Mouse (Mus musculus): Measurements from ENCODE around the gene Mpp6.

Gene Mpp6

DNA sequence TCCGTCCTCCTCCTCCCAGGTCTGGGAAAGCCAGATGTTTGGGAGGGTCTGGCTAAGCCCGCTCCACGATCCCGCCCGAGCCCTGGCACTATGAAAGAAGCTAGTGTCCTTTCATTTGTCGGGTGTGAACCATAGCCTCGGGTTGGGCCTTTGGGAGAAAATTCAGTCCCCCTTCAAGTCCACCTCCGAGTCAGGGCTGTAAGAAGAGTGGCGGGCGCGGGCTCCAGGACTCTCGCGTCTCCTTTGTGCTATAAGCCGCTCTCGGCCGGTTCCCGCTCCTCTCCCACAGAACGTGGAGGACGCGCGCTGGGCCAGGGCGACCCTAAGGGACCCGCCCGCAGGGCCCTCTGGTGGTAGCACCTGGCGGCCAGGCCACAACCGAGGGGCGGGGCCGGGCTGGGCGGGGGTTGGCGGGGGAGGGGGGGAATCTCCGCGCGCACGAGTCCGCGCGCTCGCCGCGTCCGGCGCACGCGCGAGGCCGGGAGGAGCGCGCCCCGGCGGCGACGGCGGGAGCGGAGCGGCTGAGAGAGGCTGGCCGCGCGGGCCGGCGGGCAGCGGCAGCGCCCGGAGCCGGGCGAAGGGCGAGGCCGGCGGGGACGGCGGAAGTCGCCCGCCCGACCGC, at the start of gene Mpp6:
Gene Mpp6, plus strand, starts transcription at position 485 of the 622 bp plus-strand sequence.
- peak; percentile 78 for ATAC-seq (ENCODE audit: insufficient number of reproducible peaks, low FRiP score, low TSS enrichment)

DNA sequence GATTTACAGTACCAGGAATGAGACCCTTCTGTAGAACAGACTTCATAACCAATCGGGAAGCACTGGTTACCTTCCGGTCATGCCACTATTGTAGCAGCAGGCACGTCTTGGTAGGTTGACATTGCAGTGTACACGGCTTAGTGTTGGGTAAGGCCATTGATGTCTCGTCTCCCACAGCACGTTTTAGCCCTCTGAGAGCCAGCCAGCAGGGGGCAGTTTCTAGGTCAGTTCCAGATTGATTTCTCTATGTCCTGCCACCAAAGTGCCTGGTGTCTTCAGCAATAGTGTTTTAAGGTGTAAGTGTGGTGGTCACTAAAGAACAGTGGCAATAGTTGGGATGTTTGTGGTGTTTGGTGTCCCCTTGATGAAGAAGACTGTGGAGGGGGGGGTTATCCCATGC, 43.9 kb upstream of the Mpp6 start:
- ATAC-seq (ENCODE audit: insufficient number of reproducible peaks, low FRiP score, low TSS enrichment): no peak

DNA sequence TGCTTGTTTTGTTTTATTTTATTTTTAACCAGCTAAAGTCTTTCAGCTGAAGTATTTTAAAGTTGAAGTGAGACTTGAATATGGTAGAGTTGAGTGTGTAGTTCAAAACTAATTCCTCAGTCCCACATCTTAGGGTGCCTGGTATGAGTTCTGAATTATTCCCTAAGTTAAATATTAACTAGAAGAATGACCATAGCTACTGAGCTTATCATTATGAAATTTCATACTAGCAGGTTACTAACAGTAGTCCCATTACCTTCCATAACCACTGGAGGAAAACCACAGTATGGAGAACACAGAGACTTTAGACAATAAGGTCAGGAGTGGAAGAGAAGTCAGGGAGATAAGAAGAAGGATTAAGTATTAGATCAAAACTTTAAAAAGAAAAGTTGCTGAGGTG, 41.6 kb upstream of the Mpp6 start:
- ATAC-seq (ENCODE audit: insufficient number of reproducible peaks, low FRiP score, low TSS enrichment): no peak

DNA sequence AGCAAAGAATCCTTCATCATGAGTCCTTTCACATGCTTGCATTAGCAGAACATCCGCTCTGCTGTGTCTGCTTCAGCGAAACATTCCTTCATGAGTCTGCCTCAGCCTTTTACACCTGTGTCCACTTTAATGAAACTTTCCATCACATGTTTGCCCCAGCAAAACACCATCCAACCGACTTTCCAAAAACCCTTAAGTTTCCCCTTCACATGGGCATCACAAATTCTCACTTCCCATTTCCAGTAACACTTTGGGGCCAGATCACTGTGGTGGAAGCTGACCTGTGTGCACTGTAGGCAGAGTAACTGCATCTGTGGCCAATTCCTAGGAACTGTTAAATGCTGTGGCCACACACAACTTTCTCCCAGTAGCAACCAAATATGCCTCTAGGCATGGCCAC, 34.8 kb upstream of the Mpp6 start:
- no peak for ATAC-seq (ENCODE audit: insufficient number of reproducible peaks, low FRiP score, low TSS enrichment)

DNA sequence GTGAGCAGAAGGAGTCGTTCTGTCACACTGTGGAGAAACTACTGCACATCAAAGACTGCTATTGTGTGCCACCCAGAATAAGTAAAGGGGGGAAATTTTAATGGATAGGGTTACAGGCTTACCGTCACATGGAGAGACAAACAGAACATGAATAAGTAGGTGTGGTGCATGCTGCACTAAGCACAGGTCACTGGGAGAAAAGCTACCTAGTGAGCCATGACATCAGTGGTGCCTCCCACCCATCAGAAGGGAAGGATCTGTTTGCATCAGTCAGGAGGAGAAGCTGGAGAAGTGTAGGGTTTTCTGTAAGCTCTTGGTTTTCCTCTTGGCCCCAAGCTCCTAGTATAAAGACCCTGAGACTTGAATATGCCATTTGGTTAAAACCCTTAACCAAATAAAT, 33.6 kb upstream of the Mpp6 start:
- ATAC-seq (ENCODE audit: insufficient number of reproducible peaks, low FRiP score, low TSS enrichment): no peak

DNA sequence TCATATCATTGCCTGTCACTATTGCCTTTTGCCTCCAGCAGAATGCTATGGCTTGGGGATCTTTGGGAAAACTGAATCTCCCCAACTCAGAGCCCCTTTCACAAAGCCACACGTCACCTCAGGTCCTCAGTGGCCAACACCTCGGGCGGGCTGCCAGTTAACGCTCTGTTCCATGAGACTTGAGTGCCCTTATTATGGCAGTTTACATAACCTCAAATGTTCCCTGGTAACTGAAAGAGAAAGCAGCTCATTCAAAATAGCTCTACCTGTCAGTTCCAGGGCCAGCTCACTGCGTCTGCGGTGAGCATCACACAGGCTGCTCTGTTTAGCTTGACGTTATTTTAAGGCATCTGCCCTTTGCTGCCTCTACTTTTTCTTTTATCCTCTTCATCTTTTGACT, 29.6 kb upstream of the Mpp6 start:
- no peak for ATAC-seq (ENCODE audit: insufficient number of reproducible peaks, low FRiP score, low TSS enrichment)

DNA sequence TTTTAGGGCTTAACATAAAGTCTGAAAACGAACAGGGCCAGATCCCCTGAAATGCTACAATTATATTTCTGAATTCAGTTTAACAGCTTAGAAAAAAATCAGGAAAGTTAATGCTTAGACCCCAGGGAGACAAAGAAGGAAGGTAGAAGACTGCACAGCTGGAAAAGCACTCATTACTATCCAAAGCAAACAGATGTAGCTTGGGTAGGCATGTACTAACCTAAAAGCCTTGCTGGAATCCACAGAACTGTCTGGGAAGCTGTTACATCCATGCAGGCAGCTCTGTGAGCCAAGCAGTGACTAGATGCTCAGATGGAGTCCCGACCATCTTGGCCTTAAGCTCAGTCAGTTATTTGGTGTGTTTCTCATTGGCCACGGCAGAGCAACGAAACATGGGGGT, 24.8 kb upstream of the Mpp6 start:
- no peak for ATAC-seq (ENCODE audit: insufficient number of reproducible peaks, low FRiP score, low TSS enrichment)

DNA sequence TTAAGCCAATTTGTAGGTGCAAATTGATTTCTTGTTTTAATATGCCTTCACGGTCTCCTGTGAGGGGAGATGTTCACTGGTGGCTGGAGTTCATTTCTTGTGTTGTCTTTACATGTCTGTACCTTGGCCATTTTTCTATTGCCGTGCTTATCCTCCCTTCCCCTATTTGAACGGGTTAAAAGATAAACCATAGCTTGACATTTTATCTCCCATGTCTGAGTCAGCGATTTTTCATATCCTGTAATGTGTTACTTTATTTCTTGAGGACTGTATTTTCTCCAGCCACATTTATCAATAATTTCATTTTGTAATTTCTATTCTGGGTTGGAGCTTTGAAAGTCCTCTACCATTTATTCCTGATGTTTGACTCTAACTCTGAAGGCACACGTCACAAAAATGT, 20.7 kb upstream of the Mpp6 start:
- no peak for ATAC-seq (ENCODE audit: insufficient number of reproducible peaks, low FRiP score, low TSS enrichment)

DNA sequence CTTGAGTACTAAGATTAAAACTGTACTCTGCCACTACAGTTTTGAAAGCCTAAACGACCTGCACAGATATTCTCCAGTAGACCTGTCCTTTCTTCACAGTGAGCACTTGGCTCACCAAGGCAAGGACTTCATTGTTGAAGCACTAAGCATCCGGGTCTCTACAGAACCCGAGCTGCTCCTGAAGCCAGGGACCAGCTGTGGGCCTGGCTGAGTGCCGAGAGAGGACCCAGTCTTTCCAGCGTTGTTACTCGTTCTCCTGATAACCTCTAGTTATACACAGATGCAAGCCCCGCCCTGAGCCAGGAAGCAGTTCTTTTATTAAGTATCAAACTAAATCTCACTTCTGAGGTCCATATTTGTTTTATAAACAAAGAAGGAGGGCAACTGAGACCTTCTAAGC, 19.8 kb upstream of the Mpp6 start:
- no peak for ATAC-seq (ENCODE audit: insufficient number of reproducible peaks, low FRiP score, low TSS enrichment)

DNA sequence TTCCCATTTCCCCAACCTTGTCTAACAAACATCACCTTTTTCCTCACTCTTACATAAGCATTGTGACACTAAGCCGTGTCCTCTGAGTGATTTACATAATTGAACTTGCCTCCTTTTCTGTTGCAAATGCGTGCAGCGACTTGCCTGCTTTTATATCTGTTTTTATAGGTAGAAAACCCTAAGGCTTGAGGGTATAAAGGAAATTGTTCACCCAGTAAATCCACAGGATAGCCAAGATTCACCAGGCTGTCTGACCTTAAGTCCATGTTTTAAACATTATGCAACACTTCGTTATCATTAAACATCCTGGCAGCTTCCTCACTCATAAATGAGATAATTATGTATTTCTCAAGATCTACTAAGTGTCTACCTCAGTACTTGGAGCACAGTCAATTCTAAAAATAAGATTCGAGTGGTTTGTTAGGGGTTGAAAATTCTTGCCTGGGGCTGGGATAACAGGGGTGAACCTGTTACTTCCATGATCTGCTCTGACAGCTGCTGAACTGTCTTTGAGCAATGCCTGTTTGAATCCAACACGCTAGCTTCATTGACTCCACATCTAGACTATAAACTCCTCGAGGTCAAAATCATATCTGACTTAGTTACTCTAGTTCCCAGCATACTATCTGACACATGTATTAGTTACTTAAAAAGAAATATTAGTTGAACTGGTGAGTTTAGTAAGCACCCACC, 18.4 kb upstream of the Mpp6 start:
- no peak for ATAC-seq (ENCODE audit: insufficient number of reproducible peaks, low FRiP score, low TSS enrichment)

DNA sequence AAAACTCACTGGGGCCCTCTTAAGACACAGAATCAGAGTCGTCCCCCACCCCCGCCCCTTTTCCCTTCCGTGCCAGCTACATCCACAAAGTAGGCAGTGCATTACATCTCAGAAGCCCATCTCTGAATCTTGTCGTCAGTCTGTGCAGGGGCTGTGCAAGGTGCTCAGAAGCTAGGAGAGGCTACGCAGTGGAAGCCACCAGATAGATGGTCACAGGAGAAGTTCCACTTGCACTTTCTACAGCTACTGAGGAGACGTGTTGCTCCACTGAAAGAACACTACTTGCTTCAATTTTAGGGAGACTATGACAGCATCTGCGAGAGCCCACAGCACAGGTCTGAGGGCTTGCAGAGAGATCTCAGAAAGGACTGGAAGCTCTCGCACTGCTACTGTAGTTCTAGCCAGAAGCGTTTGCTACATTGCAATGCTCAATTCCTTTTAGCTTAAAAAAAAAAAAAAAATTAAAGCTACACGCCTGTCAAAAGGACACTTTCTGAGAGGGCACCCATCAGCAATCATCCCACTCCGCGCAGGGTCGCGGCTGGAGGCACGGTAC, 762 bp upstream of the Mpp6 start:
- ATAC-seq (ENCODE audit: insufficient number of reproducible peaks, low FRiP score, low TSS enrichment): 0 out of 2 replicates have a peak, but pooled peaks have one; percentile 2

DNA sequence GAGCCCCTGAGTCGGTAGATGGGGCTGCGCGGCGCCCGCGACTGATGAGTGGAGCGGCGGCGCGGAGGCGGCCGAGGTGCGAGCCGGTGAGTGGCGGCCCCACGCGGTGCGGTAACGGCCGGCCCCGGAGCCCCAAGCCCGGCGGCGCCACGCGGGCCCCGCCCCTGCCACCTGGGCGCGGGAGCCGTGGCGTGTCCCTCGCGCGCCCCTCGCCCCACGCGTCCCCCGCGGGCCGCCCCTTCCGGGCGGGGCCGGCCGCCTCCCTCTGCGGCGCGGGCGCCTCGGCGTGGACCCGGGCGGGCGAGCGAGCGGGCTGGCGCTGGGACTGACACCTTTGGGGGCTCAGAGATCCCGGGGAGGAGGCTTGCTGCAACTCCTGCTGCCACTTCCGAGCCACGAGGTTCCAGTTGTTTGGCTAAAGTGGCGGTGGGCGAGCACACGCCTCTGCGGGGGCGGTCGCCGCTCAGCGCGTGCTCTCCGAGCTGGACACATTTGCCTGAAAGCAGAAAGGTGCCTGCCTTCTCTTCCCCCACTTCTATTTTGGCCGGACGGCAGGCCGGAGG, 419 bp downstream of the Mpp6 start:
- peak; percentile 6; the same call in 1 of the 2 replicates for ATAC-seq (ENCODE audit: insufficient number of reproducible peaks, low FRiP score, low TSS enrichment)

DNA sequence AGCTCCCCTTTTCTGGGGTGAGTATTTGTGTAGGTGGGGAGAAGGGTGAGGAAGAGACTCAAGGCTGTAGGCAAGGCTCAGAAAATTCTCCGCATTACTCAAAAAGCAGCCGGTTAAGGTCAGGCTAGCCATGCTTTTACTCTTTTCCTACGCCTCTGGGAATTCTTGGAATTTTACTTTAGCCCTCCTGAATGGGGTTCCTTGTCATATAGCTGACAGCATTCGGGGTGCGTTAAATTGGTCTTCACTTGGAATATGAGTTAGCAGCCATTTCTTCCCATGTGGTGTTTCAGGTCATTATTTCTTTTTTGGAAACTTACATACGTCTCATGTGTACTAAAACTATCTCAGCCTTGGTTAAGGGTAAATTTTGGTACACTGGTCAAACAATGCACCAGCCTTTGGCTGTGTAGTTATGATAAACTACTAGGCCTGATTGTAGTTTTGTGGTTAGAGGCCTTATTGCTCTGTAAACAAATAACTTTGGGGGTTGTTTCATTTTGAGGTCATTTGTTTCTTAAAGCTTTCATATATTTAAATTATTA, 1.1 kb downstream of the Mpp6 start:
- ATAC-seq (ENCODE audit: insufficient number of reproducible peaks, low FRiP score, low TSS enrichment): no peak

DNA sequence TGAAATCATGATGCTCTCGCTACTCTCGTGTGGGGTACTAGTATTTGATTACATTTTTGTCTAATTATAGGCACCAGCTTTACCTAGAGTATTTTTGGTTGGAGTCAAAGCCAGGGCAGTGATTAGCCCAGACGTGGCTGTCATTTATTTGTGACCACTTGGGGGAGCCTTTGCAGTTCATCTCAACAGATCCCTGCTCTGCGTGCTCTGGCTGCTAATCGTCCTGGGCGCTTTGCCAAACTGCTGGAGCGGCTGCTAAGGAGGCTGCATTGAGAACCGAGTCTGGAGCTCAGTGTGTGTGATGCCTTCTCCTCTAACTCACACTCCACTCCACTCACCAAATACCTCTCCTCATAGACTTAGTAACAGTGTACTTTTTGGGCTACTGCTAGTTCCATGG, 2.7 kb downstream of the Mpp6 start:
- peak; percentile 51 for ATAC-seq (ENCODE audit: insufficient number of reproducible peaks, low FRiP score, low TSS enrichment)

DNA sequence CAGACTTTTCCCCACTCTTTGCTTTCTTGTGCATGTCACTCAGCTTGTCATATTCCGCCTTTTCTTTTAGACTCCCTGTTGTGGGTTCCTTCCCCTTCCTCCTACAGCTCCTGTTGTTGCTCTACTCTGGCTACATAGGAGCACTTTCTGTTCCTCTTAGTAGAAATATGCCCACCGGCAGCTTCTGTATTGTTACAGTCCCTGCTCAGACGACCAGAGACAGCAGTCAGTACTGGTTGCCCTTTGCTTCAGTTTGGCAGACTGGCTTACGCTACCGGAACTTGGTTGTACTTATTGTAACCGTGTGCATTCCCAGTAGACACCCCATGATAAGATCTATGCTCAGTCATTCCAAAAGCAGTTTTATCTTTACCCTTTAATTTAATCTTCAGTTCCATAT, 4.2 kb downstream of the Mpp6 start:
- ATAC-seq (ENCODE audit: insufficient number of reproducible peaks, low FRiP score, low TSS enrichment): no peak

DNA sequence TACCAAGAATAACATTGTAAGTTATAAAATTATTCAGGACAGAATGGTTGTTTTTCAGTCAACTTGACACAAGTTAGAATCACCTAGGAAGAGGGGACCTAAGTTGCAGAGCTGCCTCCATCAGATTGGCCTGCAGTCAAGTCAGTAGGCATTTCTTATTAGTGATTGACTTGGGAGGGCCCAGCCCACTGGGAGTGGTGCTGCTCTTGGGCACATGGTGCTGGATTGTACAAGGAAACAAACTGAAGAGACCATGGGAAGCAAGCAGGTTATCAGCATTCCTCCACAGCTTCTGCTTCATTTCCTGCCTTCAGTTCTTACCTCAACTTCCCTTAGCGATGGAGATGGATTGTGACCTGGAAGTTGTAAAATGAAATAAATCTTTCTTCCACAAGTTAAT, 10.9 kb downstream of the Mpp6 start:
- ATAC-seq (ENCODE audit: insufficient number of reproducible peaks, low FRiP score, low TSS enrichment): no peak

DNA sequence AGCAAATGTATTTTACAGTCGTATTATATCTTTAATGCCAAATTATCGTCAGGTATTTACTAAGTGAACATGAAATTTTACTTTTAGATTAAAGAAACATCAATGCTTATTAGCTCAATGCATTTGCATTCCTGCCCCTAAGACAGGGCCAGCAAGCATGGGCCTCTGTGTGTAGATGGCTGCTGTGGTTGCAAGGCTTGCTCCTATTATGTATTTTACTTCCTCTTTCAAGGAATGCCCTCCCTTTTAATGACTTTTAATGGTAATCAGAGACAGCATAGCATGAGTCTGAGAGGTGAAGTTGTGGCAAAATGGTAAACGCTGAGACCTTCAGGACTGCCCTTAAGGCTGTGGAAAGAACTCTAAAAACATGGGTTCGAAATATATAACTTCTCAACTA, 12.8 kb downstream of the Mpp6 start:
- ATAC-seq (ENCODE audit: insufficient number of reproducible peaks, low FRiP score, low TSS enrichment): no peak

DNA sequence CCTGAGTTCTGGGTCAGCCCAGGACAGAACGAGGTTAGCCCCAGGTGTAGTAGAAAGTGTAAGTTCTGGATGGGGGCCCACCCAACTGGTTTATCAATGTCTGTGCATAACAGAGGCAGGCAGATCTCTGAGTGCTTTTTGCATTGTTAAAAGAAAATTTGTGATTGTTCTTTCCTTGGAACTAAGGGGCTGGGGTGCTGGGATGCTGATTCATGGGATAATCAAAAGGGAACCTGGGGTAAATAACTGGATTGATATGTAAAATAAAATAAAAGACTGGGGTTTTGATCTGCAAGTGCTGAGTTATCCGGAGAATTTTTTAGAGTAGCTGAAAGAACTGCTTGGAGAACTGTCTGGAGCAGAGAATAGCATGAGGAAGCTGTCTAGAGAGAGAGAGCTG, 14.2 kb downstream of the Mpp6 start:
- ATAC-seq (ENCODE audit: insufficient number of reproducible peaks, low FRiP score, low TSS enrichment): no peak

DNA sequence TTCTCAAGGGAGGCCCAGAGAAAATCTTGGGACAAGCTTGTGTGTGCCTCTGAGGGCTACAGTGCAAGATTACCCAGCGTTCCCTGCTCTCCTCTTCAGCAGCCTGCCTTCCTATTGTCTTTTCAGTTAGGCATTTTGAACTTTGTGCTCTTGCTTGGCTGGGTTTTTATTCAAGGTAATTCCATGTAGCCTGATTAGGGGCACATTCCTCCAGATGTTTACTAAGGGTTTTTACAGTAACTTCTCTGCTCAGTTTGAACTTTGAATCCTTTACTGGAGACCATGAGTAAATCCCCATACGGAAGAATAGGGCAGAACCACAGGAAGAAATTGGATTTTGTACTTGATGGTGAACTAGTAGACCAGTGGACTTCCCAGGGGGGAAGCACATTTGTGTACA, 16.3 kb downstream of the Mpp6 start:
- ATAC-seq (ENCODE audit: insufficient number of reproducible peaks, low FRiP score, low TSS enrichment): no peak

DNA sequence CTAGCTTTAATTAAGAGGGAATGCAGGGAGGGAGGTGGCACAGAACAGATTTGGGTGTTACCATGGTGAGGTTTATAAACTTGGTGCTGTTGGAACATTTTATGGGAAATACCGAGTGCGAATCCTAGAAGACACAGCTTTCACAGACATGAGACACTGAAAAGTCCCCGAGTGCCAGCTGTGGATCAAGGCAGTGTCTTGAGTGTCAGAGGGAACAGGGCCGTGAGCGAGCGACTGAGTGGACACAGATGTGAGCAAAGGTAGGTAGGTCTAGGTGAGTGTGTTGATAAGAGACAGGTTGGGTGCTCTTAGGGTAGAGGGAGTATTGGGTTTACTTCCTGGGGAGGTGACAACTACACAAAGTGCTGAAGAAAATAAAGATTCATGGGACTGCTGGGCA, 17.5 kb downstream of the Mpp6 start:
- ATAC-seq (ENCODE audit: insufficient number of reproducible peaks, low FRiP score, low TSS enrichment): no peak

DNA sequence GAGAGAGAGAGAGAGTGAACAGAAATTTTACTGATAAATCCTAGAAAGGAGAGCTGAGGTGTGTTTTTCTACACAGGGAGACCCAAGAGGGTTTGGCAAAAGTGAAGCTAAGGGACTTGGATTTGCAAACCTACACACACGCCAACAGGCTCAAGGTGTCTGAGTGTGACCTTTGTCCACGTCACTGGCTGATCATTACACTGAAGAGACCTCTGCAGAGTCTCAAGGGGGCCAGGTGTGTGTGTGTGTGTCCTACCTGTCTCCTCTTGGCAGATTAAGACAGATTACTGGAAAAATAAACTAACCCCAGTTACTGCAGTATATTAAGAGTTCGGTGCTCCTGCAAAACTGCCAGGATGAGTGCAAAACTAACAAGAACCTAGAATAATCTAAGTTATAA, 27.6 kb downstream of the Mpp6 start:
- no peak for ATAC-seq (ENCODE audit: insufficient number of reproducible peaks, low FRiP score, low TSS enrichment)

All from cerebellum, adult (tissue).